Mouse (Mus musculus) right cerebral cortex, postnatal 10 days (tissue): ENCODE results near the gene Mbd4.

ENCODE experiments used
- DNase-seq, 2 experiments: peaks; one replicate each; pipeline ENCODE4 v3.0.0; 2021; ENCODE audit warnings: low spot score in 2 of 2

The Mbd4 gene

GRCm38 (mm10) chr6:115811606-115812005 lies 41.6 kb downstream of the Mbd4 start:
- DNase-seq = no peak

GRCm38 (mm10) chr6:115808488-115809231 lies 44.5 kb downstream of the Mbd4 start, which contains the start of gene Rpl32:
Gene Rpl32, minus strand, starts transcription at chr6:115808747.
- peak; percentile 91 to 92 for DNase-seq

- no peak for DNase-seq
Measured at GRCm38 (mm10) chr6:115808196-115808487, 45.0 kb downstream of the Mbd4 start.

- no peak for DNase-seq
Measured at GRCm38 (mm10) chr6:115807464-115808195, 45.5 kb downstream of the Mbd4 start.

GRCm38 (mm10) chr6:115804432-115805192 lies 48.6 kb downstream of the Mbd4 start:
- DNase-seq = no peak

- DNase-seq = peak; percentile 82 to 84
Measured at GRCm38 (mm10) chr6:115803541-115804382, 49.4 kb downstream of the Mbd4 start.

GRCm38 (mm10) chr6:115801811-115802210 lies 51.4 kb downstream of the Mbd4 start:
- DNase-seq = no peak

GRCm38 (mm10) chr6:115792691-115793215 lies 60.4 kb downstream of the Mbd4 start:
- DNase-seq = peak in 1 of 2 experiments; percentile 41

- peak in 1 of 2 experiments; percentile 39 for DNase-seq
Measured at GRCm38 (mm10) chr6:115791842-115792686, 61.1 kb downstream of the Mbd4 start.

GRCm38 (mm10) chr6:115791016-115791415 lies 62.2 kb downstream of the Mbd4 start:
- DNase-seq = no peak
